Mouse (Mus musculus) ovary, adult 18-20 months (tissue): ENCODE measurements around the gene Terb2.

Experiments
- DNase-seq: peaks from one replicate; pipeline ENCODE4 v3.0.0; 2022; ENCODE audit warnings: low spot score, mixed read lengths

The Terb2 gene

DNA sequence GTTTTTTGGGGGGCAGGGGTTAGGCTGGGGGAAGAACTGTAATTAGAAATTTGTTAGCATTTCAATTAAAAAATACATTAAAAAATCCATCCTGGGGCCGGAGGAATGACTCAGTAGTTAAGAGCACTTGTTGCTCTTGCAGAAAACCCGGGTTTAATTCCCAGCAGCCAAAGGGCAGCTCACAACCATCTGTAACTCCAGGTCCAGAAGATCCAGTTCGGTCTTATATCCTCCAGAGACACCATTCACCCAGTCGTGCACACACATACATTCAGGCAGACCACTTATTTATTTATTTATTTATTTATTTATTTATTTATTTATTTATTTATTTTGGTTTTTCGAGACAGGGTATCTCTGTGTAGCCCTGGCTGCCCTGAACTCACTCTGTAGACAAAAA lies 47.3 kb downstream of the Terb2 start:
- no peak for DNase-seq

DNA sequence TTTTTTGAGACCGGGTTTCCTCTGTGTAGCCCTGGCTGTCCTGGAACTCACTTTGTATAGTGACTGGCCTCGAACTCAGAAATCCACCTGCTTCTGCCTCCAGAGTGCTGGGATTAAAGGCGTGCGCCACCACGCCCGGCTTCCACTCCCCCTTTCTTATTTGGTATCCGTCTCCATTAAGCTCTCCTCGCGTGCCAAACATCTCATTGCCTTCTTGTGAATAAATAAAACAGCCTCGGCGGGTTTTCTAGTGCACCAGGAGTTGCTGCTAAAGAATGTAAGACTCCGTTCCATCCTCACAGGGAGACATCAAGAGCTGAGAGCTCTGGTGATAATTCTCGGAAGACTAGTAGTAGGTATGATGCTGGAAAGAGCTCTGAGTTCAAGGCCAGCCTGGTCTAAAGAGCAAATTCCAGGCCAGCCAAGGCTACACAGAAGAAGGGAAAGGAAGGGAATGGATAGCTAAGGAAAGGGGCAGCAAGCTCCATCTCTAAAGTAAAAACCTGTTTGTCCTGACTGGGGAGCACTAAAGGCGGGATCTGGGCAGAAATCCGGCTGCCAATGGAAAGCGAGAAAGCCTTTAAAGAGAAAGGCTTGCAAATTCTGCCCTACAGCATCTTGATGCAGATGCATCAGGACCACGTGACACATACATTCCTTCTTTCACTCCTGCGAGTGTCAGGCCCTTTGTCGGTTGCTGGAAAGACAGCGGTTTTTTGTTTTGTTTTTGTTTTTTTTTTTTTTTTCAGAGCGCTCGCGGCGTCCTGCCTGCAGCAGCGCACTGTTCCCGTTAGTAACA lies 47.9 kb downstream of the Terb2 start:
- no peak for DNase-seq

GRCm38 (mm10) chr2:122234611-122235288 lies 48.7 kb downstream of the Terb2 start, which contains the start of gene Sord:
Gene Sord, plus strand, starts transcription at chr2:122234749.
- DNase-seq, result peak; percentile 55

- DNase-seq, result no peak
Observed at GRCm38 (mm10) chr2:122235425-122235824, 49.4 kb downstream of the Terb2 start.

GRCm38 (mm10) chr2:122236321-122236720 lies 50.2 kb downstream of the Terb2 start:
- no peak for DNase-seq

DNA sequence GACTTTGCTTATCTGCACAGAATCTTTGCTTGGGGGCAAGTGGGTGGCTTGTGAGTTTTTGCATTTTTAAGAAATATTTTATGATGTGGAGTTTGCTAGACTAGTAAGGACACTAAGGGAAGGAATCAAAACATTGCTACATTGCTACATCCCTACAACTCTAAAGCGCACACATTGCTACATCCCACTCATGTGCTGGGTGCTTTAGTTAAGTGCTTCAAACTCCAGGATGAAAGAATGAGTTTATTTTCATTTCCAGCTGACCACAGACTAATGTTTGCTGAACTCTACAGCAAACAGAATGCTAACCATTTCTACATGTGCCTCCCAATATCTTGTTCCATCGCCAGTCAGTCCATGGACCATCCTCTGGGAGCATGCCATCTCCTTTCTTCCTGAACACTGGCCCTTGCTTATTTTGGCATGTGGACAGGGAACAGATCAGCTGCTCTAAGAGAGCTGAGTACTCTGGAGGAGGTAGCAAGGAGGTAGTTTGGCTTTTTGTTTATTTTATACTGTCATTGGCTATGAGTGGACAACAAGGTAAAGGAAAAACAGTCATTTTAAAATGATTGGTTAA lies 51.9 kb downstream of the Terb2 start:
- no peak for DNase-seq

DNA sequence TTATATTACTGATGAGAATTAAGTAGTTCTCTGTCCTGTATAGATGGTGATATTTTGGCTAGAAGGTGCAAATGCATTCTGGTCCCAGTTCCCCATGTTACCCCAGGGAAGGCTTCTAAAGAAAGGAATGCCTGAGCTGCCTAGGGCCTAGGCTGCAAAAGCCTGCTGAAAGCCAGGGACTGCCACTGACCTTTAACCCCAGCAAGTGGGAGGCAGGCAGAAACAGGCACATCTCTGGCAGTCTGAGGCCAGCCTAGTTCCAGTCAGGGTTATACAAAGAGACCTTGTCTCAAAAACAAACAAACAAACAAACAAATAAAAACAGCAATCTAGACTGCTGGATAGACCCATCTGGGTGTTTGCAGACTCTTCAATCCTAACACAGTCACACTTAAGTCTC lies 54.7 kb downstream of the Terb2 start:
- no peak for DNase-seq

DNA sequence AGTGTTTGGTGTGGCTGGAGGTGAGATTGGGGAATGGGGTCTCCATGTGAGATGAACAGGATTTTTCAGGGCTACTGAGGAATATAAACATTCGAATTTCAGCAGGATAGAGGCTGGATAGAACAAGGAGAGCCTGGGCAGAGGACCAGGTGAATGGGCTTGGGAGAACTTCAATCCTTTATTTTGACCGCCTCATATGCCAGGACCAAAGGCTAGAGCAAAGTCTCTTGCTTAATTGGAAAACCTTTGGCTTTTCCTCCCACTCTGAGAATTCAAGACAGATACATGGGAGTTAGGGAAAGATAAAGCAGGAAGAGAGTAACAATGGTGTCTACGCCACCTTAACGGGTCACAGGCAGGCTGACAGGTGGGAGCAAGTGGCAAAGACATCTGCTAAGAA lies 55.2 kb downstream of the Terb2 start:
- no peak for DNase-seq

DNA sequence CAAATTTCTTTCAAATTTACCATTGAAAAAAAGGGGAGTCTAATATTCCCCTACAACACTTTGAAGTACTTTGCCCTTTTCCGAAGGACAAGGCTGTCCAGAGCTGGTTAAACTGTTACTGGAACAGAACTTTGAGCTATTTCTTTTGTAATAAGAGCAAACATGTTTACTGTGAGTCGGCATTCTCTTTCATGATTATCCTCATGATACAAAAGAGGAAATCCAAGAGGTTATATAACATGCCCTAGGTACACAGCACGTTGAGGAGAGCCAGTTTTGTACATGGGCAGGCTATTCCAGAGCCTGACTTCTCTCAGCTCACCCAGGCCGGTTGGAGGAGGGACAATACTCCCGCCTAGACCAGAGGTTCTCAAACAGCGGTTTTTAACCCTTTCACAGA lies 55.9 kb downstream of the Terb2 start:
- no peak for DNase-seq

- DNase-seq, result peak; percentile 45
Observed at GRCm38 (mm10) chr2:122243671-122244131, 57.6 kb downstream of the Terb2 start.

DNA sequence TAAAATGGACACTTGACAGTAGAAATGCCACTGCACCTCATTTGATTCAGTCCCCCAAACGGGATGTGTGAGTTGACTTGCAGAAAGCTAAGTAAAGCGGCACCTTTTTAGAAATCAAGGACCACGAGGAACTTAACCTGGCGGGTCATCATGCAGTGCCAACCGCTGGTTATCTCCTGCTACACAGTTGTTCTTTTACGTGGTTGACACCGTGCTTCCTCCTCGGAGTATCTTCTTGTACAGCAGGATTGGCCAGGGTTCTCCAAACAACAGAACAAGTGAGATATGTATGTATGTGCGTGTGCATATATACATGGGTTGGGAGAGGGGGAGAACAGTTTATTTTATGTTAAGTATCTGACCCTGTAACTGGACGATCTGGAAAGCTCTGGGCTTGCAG lies 61.7 kb downstream of the Terb2 start:
- no peak for DNase-seq

DNA sequence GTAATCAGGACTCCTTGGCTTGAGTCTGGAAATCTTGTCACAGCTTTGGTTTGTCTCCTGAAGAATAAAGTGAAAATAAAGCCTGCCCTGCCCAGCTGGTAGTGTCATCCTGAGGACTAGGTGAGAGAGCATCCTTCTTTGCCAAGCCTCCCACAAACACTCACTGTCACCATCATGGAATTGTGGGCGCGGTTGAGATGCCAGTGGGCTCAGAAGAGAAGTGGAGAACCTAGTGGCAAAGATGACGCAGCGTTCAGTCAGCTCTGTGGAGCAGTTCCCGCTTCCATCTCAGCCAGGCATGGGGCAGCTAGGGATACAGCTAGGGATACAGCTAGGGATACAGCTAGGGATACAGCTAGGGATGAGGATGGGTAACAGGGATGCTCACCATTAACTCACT lies 69.9 kb downstream of the Terb2 start:
- DNase-seq, result no peak
